Mouse (Mus musculus) spleen, adult 2 months (tissue): ENCODE results near the gene Cartpt.

ENCODE experiments used
- CTCF ChIP-seq: fragments of 200-500 bp; IDR thresholded peaks from 2 replicates; pipeline ENCODE4 v1.5.1; 2011; ENCODE audit warnings: mild to moderate bottlenecking, inconsistent platforms; ENCODE audit not compliant: insufficient read depth, insufficient read length, insufficient replicate concordance; ENCODE audit errors: extremely low read depth
- POLR2A ChIP-seq: fragments of 200-500 bp; IDR thresholded peaks from 2 replicates; pipeline ENCODE4 v1.6.1; 2011; ENCODE audit warnings: low read depth, low read length, inconsistent platforms

GRCm38 (mm10) chr13:99853131-99853530, 47.8 kb downstream of the Cartpt start:
- TF ChIP-seq CTCF (no peak), POLR2A (no peak)
